Mouse (Mus musculus): Measurements from ENCODE around the gene Slc4a2.
"Not testable (repeated sequence)": the region's sequence is repeated elsewhere in the genome, so short reads cannot be mapped to it uniquely, and the experiment has no call there.

Slc4a2 gene

GRCm38 (mm10) chr5:24394165-24394894 is 29.3 kb upstream of the Slc4a2 start:
- peak; percentile 94 to 95 for DNase-seq (ENCODE audit: low spot score in 2 of 2)

GRCm38 (mm10) chr5:24396254-24396653 is 27.4 kb upstream of the Slc4a2 start:
- DNase-seq (ENCODE audit: low spot score in 2 of 2), result not testable (repeated sequence)

DNA sequence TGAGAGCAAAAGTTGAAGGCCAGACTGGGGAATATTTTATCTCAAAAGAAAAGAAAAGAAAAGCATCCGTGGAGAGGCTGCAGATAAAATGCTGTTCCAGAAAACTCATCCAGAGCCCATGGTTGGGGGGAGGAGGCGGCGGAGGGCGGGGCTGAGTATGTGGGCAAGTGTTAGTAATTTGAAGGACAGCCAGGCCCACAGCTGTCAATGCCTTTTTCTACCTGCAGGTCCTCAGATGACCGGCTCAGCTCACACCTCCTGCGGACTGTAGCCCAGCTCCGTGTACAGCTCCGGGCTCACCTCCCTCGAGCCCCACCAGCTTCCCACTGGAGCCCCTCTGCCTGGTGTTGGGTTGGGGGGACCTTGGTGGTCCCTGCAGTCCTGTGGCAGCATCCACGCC is 24.0 kb upstream of the Slc4a2 start:
- no peak for DNase-seq (ENCODE audit: low spot score in 2 of 2)

GRCm38 (mm10) chr5:24400362-24400761 is 23.3 kb upstream of the Slc4a2 start:
- DNase-seq (ENCODE audit: low spot score in 2 of 2), result no peak

GRCm38 (mm10) chr5:24400911-24401605 is 22.6 kb upstream of the Slc4a2 start:
- DNase-seq (ENCODE audit: low spot score in 2 of 2), result no peak

DNA sequence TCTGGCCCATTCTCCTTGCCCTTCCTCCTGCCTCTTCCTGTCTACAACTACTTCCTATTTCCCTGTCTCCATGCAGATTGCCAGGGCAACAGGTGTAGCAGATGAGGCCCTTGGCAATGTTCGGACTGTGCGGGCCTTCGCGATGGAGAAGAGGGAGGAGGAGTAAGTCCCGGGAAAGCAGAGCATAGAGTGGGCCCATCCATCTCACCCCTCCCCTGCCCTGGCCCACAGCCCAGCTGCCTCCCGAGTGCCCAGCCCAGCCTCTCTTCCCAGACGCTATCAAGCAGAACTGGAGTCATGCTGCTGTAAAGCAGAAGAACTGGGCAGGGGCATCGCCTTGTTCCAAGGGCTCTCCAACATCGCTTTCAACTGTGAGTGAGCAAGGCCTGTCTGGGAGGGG is 21.7 kb upstream of the Slc4a2 start:
- no peak for DNase-seq (ENCODE audit: low spot score in 2 of 2)

- no peak for DNase-seq (ENCODE audit: low spot score in 2 of 2)
Measured at GRCm38 (mm10) chr5:24404594-24405360, 18.9 kb upstream of the Slc4a2 start.

DNA sequence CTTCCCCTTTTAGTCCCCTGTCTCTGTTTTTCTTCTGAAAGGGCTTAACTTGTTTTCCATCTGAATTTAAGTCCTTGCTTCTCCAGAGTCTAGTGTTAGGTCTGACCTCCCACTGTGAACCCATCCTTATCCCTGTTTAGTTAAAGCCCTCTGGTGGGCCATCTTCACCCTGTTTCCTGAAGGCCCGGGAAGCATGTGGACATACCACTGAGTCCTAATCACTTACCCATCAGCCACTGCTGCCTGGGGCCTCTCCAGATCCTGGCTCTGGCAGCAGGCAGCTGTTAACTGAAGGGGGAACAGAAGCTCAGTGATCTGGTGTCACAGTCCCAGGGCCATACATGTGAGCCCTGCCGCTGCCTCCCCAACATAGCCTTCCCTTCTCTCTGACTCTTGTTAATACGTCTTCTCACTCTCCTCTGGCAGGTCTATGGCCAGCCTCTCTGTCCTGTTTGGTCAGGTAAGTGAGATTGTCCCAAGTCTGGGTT is 18.2 kb upstream of the Slc4a2 start:
- DNase-seq (ENCODE audit: low spot score in 2 of 2), result no peak

DNA sequence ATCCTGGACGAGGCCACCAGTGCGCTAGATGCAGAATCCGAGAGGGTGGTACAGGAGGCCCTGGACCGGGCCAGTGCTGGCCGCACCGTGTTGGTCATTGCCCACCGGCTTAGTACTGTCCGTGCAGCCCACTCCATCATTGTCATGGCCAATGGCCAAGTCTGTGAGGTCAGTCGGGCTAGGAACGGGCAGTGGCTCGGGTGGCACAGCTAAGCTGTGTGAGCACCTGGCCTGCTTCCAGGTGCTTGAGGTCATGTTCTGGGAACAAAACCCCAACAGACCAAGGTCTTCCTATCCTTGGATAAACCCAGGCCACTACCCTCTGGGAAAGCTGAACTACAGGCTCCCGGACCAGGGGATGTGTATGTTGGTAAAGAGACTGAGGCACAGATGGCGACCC is 15.0 kb upstream of the Slc4a2 start:
- DNase-seq (ENCODE audit: low spot score in 2 of 2), result no peak

DNA sequence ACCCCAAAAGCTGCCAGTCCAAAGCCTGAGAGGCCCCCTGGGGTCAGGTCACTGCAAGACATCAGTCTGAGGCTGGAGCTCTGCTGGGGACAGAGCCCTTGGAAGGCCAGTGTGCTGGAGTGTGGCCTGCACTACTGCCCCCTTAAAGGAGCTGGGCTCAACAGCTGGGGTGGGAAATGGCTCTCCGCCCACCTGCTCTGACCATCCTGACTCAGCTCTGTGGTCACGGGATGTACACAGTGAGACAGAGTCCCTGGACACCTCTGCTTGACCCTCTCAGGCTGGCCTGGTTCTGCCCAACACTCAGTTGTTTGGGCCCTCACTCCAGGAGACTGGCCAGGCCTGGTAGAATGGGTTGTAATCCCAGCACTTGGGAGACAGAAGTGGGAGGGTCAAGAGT is 14.2 kb upstream of the Slc4a2 start:
- no peak for DNase-seq (ENCODE audit: low spot score in 2 of 2)

GRCm38 (mm10) chr5:24412063-24412462 is 11.6 kb upstream of the Slc4a2 start:
- DNase-seq (ENCODE audit: low spot score in 2 of 2), result no peak

DNA sequence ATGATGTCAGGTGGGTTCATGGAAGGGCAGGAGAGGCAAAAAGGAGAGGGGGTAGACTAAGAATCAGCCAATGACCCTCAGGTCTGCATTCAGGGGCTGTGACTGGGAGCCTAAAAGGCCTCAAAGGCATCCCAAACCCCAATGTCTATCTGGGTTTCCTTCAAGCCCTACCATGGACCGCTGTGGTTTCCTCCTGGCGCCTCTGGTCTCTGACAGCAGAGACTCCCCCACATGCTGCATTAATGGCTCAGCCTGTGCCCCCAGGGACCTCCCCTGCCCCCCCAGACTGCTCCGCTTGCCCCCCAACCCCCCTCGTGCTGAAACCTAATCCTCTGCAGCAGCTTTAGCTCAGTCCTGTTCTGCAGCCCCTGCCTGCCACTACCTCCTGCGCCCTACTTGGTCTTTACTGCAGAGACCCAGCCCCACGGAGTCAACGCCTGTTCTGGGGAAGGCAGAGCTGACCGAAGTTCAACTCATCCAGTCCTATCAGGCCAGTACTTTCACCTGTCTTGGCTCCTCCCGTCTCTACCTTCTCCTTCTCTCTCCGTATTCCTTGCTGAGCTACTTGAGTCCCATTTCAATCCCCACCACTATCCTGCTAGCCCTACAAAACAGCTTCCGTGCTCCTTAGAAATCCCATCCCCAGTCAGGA is 10.5 kb upstream of the Slc4a2 start, which contains the start of gene Asic3:
TSS of gene Asic3 (plus strand) at position 351 of the 652 bp plus-strand sequence.
- no peak for DNase-seq (ENCODE audit: low spot score in 2 of 2)

DNA sequence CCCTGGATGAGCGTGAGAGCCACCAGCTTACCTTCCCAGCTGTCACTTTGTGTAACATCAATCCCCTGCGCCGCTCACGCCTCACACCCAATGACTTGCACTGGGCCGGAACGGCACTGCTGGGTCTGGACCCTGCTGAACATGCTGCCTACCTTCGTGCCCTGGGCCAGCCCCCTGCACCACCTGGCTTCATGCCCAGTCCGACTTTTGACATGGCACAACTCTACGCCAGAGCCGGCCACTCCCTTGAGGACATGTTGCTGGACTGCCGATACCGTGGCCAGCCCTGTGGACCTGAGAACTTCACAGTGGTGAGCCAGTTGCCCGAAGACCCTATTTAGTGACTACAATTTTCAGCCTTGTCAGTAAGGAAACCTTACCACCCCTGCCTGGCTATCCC is 9.7 kb upstream of the Slc4a2 start:
- no peak for DNase-seq (ENCODE audit: low spot score in 2 of 2)

GRCm38 (mm10) chr5:24416222-24416736 is 7.4 kb upstream of the Slc4a2 start:
- DNase-seq (ENCODE audit: low spot score in 2 of 2), result peak; percentile 55 to 60

- no peak for DNase-seq (ENCODE audit: low spot score in 2 of 2)
Measured at GRCm38 (mm10) chr5:24417587-24417986, 6.0 kb upstream of the Slc4a2 start.

DNA sequence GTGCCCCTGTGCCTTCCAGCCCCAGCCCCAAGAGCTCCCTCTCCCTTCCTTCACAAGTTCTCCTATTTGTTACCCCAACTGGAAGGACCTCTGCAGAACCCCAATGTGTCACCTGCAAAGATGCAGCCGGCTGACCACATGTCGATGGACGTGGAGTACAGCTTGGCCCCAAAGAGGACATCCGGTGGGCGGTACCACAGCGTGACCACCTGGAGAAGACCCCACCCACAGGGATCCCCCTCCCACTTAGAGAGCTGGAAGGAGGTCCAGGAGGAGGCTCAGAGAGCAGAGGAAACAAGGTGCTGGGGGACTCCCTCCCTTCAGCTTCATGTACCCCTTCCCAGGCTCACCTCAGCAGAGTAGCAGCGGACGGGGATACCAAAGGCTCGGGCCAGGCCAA is 3.3 kb upstream of the Slc4a2 start:
- no peak for DNase-seq (ENCODE audit: low spot score in 2 of 2)

DNA sequence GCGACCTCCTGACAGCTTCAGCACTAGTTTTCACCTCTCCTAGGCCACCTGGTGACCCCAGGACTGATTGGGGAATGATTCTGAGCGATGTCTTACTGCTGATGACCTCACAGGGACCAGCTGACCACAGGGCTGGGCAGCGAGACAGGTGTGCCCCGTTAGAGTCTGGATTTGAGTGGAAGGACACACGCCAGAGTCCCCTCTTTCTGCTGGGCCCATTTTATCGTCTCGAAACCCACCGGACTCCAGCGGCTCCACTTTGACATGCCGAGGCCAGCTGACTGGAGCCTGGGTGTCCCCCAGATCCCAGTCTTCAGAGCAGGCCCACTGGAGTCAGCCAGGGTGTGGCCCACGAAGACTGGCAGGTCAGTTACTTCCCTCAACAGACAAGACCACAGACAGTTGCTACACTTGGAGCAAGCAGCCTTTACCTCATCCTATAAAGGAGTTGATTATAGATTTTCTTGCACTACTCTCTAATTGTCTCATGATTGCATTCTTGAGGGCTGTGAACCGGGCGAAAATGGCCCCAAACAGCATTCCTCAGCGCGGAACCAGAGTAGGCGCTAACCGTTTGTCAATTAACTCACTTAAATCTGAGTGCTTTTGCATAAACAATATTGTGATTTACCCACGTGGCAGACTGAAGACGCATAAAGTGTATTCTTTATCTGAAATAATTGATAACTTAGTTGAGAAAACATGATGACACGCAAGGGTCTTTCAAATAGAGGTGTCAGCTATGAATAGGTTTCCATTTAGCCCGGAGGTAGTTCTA is 556 bp downstream of the Slc4a2 start:
- DNase-seq (ENCODE audit: low spot score in 2 of 2), result no peak

DNA sequence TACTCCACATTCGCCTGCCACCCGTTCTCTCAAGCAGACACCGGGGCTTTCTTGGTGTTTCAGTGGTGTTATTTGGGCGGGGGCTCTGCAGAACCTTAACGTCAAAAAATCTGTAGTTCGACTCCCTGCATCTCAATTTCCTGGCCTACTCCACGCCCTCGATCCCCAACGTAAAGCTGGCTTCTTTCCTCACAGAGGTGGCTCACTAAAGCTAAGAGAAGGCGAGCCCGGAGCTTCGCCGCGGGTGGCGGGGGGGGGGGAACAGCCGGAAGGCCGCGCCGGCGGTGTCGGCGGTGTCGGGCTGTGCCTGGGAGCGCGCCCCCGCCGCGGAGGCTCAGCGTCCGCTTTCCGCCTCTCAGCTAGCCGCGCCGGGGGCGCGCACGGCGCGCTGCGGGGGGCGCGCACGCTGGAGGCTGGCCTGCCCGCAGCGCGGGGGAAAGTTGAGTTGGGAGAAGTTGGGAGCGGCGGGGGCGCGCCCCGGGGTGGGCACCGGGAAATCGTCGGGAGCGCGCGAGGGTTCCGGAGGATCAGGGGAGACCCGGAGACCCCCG is 1.3 kb downstream of the Slc4a2 start:
- peak; percentile 38 to 60 for DNase-seq (ENCODE audit: low spot score in 2 of 2)

DNA sequence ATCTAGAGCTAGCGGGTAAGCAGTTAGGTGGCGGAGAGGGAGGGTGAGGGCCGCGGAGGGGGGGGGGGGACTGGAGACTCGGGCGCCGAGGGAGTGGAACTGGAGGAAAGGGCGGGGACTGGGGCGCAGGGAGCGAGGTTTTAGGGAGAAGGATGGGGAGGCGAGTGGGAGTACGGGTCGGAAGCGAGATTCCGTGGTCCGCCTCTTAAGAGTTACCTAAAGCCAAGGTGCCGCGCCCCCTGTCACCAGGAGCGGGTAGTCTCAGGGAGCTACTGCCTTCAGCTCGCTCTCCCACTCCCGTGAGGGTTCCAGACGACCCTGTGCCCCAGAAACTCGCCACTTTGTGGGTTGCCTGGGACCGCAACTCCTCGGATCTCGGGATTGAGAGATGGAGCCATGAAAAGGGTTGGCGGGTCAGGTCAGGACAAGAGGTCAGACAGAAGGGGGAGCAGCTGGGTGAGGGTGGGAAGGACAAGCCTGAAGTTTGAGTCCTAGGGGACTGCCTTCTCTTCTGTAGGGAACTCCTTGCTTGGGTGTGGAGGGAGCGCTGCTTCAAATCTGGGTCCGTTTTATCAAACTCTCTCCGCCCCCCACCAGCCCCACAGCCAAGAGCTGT is 1.9 kb downstream of the Slc4a2 start:
- DNase-seq (ENCODE audit: low spot score in 2 of 2), result no peak

GRCm38 (mm10) chr5:24426037-24426432 is 2.4 kb downstream of the Slc4a2 start:
- DNase-seq (ENCODE audit: low spot score in 2 of 2), result no peak

All from frontal cortex, postnatal 14 days (tissue).